8 mouse cellular contexts compared by ENCODE assay signal in genomic region chr3:106000707-106001375, GRCm38 (mm10). TPM values are rescaled to one million over a fixed set of nuclear protein-coding genes. Genes with fewer than 3 reads are reported as not detected.
DNase-seq lines count a peak whose midpoint lies in the region; ATAC-seq and TF ChIP-seq lines count a peak whose summit lies in the region.

No protein-coding gene starts in this region.

- peak; percentile 10; the same call in 1 of the 2 replicates for ATAC-seq in common myeloid progenitor, adult 5-6 weeks (replicated peaks; ENCODE audit: low read depth, poor library complexity, severe bottlenecking)
- peak; percentile 38 for ATAC-seq in hindbrain, embryonic 16.5 days
- peak; percentile 36; the same call in 1 of the 2 replicates for ATAC-seq in midbrain, postnatal 0 days (ENCODE audit: low FRiP score)

- H3K27ac ChIP-seq in layer of hippocampus, adult 2 months = no peak overlapping the region
- no peak overlapping the region for H3K27ac ChIP-seq in hindbrain, embryonic 16.5 days (ENCODE audit: low read depth, low read length)
- no peak overlapping the region for H3K27ac ChIP-seq in midbrain, postnatal 0 days (ENCODE audit: low read depth, low read length)

- H3K36me3 ChIP-seq in hindbrain, embryonic 16.5 days (ENCODE audit: control insufficient read depth, insufficient read depth, low read length) = no peaks in the 10 kb centered on the region
- H3K36me3 ChIP-seq in midbrain, postnatal 0 days (ENCODE audit: insufficient read depth, low read length) = no peaks in the 10 kb centered on the region

- no peaks in the 10 kb centered on the region for H3K27me3 ChIP-seq in hindbrain, embryonic 16.5 days (replicated peaks; ENCODE audit: control insufficient read depth, insufficient read depth, low read length)
- H3K27me3 ChIP-seq in midbrain, postnatal 0 days (ENCODE audit: insufficient read depth, low read length) = no peaks in the 10 kb centered on the region

- no peak for TF ChIP-seq CTCF in layer of hippocampus, adult 2 months (conservative IDR thresholded peaks at IDR 0.05)
- TF ChIP-seq CTCF in midbrain, postnatal 0 days (IDR thresholded peaks at IDR 0.05) = peak; percentile 40

- peak overlapping the region; percentile 38 for H3K4me3 ChIP-seq in layer of hippocampus, adult 2 months
- peak overlapping the region; percentile 34 for H3K4me3 ChIP-seq in hindbrain, embryonic 16.5 days (ENCODE audit: low read length)
- H3K4me3 ChIP-seq in midbrain, postnatal 0 days (ENCODE audit: low read depth, low read length) = peak overlapping the region; percentile 35

- peaks cover 5% of the 10 kb centered on the region; the same call in 1 of the 2 replicates for H3K4me1 ChIP-seq in hindbrain, embryonic 16.5 days (ENCODE audit: control insufficient read depth, insufficient read depth, low read depth, low read length)
- H3K4me1 ChIP-seq in midbrain, postnatal 0 days (ENCODE audit: insufficient read depth, low read length) = 0 out of 2 replicates have a peak, but pooled peaks cover 3% of the 10 kb centered on the region

- no peaks in the 10 kb centered on the region for H3K9me3 ChIP-seq in hindbrain, embryonic 16.5 days (ENCODE audit: control insufficient read depth, low read length)
- H3K9me3 ChIP-seq in midbrain, postnatal 0 days (ENCODE audit: low read length) = no peaks in the 10 kb centered on the region

- H3K9ac ChIP-seq in hindbrain, embryonic 16.5 days (ENCODE audit: low read depth, low read length) = peak overlapping the region; percentile 23; the same call in 1 of the 2 replicates
- peak overlapping the region; percentile 48; the same call in 1 of the 2 replicates for H3K9ac ChIP-seq in midbrain, postnatal 0 days (replicated peaks; ENCODE audit: low read length, poor library complexity, severe bottlenecking)

- DNase-seq in layer of hippocampus, adult 2 months (ENCODE audit: low spot score in 2 of 2) = no peak
- no peak for DNase-seq in layer of hippocampus, postnatal 25 days (ENCODE audit: extremely low spot score in 1 of 2, low spot score in 1 of 2)
- peak; percentile 1 for DNase-seq in midbrain, postnatal 0 days (ENCODE audit: low spot score)
- no peak for DNase-seq in urinary bladder, adult 18-20 months (ENCODE audit: low spot score in 2 of 2)
- no peak for DNase-seq in gastrocnemius, postnatal 10 days
- no peak for DNase-seq in layer of hippocampus, postnatal 14 days (ENCODE audit: low spot score in 2 of 2)

- 22% methylated on average over 11 of the region's 11 CpGs for WGBS in hindbrain, embryonic 16.5 days
- 14% methylated on average over 11 of the region's 11 CpGs for WGBS in midbrain, postnatal 0 days

- H3K4me2 ChIP-seq in hindbrain, embryonic 16.5 days (ENCODE audit: low read length) = peak overlapping the region; percentile 69
- H3K4me2 ChIP-seq in midbrain, postnatal 0 days (ENCODE audit: low read depth, low read length, poor library complexity, severe bottlenecking) = peak overlapping the region; percentile 63

RNA-seq across cellular contexts. Expression of gene Pifo, which starts 13.6 kb away (rescaled TPM):
- under 1 TPM in 1 of 2 experiments, not detected in 1; 0.72 TPM for total RNA-seq in layer of hippocampus, adult 2 months (2021)
- under 1 TPM in 1 of 2 experiments, not detected in 1; 0.30 TPM for total RNA-seq in layer of hippocampus, postnatal 25 days (2021)
- not detected in 2 replicates for total RNA-seq in common myeloid progenitor, adult 5-6 weeks (2017)
- polyA plus RNA-seq in hindbrain, embryonic 16.5 days (2015; fragmentation: Nextera tagmentation; extraction: Ambion mirVana) = 8.8 and 10.0 TPM in 2 replicates
- 2.5 and 5.3 TPM in 2 replicates for total RNA-seq in midbrain, postnatal 0 days (2014; rRNA removed)
- polyA plus RNA-seq in midbrain, postnatal 0 days (2015; fragmentation: Nextera tagmentation; extraction: Ambion mirVana) = 5.6 and 7.3 TPM in 2 replicates
- not detected for total RNA-seq in gastrocnemius, postnatal 10 days (2021)
- 1 to 10 TPM in 1 of 2 experiments, under 1 TPM in 1; 0.41 to 1.8 TPM for total RNA-seq in layer of hippocampus, postnatal 14 days (2021)

RNA-seq across cellular contexts. Expression of gene Ovgp1, which starts 27.3 kb away (rescaled TPM):
- total RNA-seq in layer of hippocampus, adult 2 months (2021) = 1 to 10 TPM; 2.4 to 3.7 TPM
- total RNA-seq in layer of hippocampus, postnatal 25 days (2021) = 1 to 10 TPM; 1.0 to 3.2 TPM
- 2.1 and 2.7 TPM in 2 replicates for total RNA-seq in common myeloid progenitor, adult 5-6 weeks (2017)
- polyA plus RNA-seq in hindbrain, embryonic 16.5 days (2015; fragmentation: Nextera tagmentation; extraction: Ambion mirVana) = 3.2 and 3.4 TPM in 2 replicates
- 4.8 and 6.8 TPM in 2 replicates for total RNA-seq in midbrain, postnatal 0 days (2014; rRNA removed)
- 4.8 and 7.6 TPM in 2 replicates for polyA plus RNA-seq in midbrain, postnatal 0 days (2015; fragmentation: Nextera tagmentation; extraction: Ambion mirVana)
- 1 to 10 TPM in 1 of 2 experiments, under 1 TPM in 1; 0.49 to 1.7 TPM for total RNA-seq in gastrocnemius, postnatal 10 days (2021)
- 1 to 10 TPM; 2.2 TPM for total RNA-seq in layer of hippocampus, postnatal 14 days (2021)

RNA-seq across cellular contexts. Expression of gene Chil5, which starts 31.8 kb away (rescaled TPM):
- total RNA-seq in layer of hippocampus, adult 2 months (2021) = not detected
- total RNA-seq in layer of hippocampus, postnatal 25 days (2021) = not detected
- total RNA-seq in common myeloid progenitor, adult 5-6 weeks (2017) = not detected in 2 replicates
- polyA plus RNA-seq in hindbrain, embryonic 16.5 days (2015; fragmentation: Nextera tagmentation; extraction: Ambion mirVana) = 0.19 and 0.24 TPM in 2 replicates
- total RNA-seq in midbrain, postnatal 0 days (2014; rRNA removed) = not detected in 2 replicates
- not detected in 2 replicates for polyA plus RNA-seq in midbrain, postnatal 0 days (2015; fragmentation: Nextera tagmentation; extraction: Ambion mirVana)
- total RNA-seq in gastrocnemius, postnatal 10 days (2021) = not detected
- total RNA-seq in layer of hippocampus, postnatal 14 days (2021) = not detected

RNA-seq across cellular contexts. Expression of gene Atp5f1, which starts 40.9 kb away (rescaled TPM):
- total RNA-seq in layer of hippocampus, adult 2 months (2021) = 100 to 1,000 TPM; 250 to 262 TPM
- total RNA-seq in layer of hippocampus, postnatal 25 days (2021) = 100 to 1,000 TPM; 289 to 314 TPM
- total RNA-seq in common myeloid progenitor, adult 5-6 weeks (2017) = 452 and 491 TPM in 2 replicates
- 537 and 609 TPM in 2 replicates for polyA plus RNA-seq in hindbrain, embryonic 16.5 days (2015; fragmentation: Nextera tagmentation; extraction: Ambion mirVana)
- 239 and 270 TPM in 2 replicates for total RNA-seq in midbrain, postnatal 0 days (2014; rRNA removed)
- polyA plus RNA-seq in midbrain, postnatal 0 days (2015; fragmentation: Nextera tagmentation; extraction: Ambion mirVana) = 539 and 548 TPM in 2 replicates
- total RNA-seq in gastrocnemius, postnatal 10 days (2021) = 100 to 1,000 TPM; 528 to 633 TPM
- total RNA-seq in layer of hippocampus, postnatal 14 days (2021) = 100 to 1,000 TPM; 308 to 321 TPM

RNA-seq across cellular contexts. Expression of gene Wdr77, which starts 41.7 kb away (rescaled TPM):
- total RNA-seq in layer of hippocampus, adult 2 months (2021) = 10 to 100 TPM; 49.6 to 50.6 TPM
- 10 to 100 TPM; 48.4 to 52.4 TPM for total RNA-seq in layer of hippocampus, postnatal 25 days (2021)
- total RNA-seq in common myeloid progenitor, adult 5-6 weeks (2017) = 37.1 and 50.5 TPM in 2 replicates
- polyA plus RNA-seq in hindbrain, embryonic 16.5 days (2015; fragmentation: Nextera tagmentation; extraction: Ambion mirVana) = 85.1 and 87.3 TPM in 2 replicates
- 56.4 and 65.1 TPM in 2 replicates for total RNA-seq in midbrain, postnatal 0 days (2014; rRNA removed)
- polyA plus RNA-seq in midbrain, postnatal 0 days (2015; fragmentation: Nextera tagmentation; extraction: Ambion mirVana) = 87.9 and 88.1 TPM in 2 replicates
- total RNA-seq in gastrocnemius, postnatal 10 days (2021) = 10 to 100 TPM; 36.0 to 40.6 TPM
- total RNA-seq in layer of hippocampus, postnatal 14 days (2021) = 10 to 100 TPM; 53.2 to 57.2 TPM
